Mouse (Mus musculus): Measurements from ENCODE around the gene Ifitm7.
"Not testable (repeated sequence)": the region's sequence is repeated elsewhere in the genome, so short reads cannot be mapped to it uniquely, and the experiment has no call there.

Gene Ifitm7

DNA sequence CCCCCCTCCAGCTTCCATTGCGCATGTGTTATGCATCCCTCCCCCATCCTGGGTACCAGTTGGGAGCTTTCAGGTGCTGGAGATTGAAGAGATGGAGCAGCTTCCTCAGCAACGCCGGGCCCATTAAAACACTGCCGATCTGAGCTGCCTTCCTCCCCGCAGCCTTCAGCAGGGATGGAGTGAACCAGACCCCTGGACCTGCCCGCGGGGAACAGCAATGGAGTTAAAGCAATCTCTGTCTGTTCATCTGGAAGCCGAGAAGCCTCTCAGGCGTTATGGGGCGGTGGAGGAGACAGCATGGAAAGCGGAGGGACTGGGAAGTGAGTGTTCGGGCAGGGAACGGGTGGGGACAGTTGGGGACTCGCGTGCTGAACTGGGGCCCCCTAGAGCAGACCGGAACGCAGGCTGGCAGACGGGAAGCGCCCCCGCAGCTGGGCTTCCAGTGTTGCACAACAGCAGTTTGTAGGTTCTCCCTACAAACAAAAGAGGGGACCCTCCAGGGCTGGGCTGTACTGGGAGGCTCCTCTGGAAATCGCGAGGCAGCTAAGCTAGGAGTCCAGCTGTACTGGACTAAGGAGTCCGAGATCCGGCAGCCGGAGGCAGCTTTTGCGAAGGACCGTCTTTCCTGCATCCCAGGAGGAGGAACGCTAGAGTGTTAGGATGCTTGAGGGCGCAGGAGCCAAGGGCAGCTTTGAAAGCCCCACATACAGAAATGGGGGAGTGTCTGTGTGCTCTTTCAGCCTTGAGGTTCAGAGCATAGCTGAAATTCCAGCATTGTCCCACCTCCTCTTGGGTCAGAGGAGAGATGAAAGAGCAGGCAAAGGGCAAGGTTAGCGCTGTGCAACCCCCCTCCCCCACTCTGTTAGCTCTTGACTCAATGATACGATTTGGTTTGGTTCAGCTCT lies at the start of gene Ifitm7, which contains the start of gene 2900011O08Rik:
TSS of gene Ifitm7 (minus strand) at position 315 of the 905 bp plus-strand sequence.
TSS of gene 2900011O08Rik (plus strand) at position 31 of the 905 bp plus-strand sequence.
- no peak for DNase-seq

DNA sequence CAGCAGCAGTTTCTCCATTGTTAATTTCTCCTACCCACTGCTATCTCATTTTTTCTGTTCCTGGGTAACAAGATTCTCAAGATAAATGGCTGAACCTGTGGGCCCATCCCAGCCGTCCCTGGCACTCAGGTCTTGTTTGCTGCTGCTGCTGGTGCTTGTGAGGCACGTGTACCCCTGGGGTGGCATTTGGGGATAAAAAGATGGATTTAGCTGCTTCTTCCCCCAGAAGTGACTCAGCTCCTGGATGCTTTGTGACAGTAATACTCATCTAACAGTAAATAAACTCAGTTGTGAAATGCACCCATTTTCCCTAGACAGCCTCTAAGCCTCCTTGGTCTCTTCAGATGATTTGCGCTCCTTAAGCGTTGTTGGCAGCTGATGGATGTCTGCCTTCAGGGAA lies 46.4 kb upstream of the Ifitm7 start:
- DNase-seq = no peak

DNA sequence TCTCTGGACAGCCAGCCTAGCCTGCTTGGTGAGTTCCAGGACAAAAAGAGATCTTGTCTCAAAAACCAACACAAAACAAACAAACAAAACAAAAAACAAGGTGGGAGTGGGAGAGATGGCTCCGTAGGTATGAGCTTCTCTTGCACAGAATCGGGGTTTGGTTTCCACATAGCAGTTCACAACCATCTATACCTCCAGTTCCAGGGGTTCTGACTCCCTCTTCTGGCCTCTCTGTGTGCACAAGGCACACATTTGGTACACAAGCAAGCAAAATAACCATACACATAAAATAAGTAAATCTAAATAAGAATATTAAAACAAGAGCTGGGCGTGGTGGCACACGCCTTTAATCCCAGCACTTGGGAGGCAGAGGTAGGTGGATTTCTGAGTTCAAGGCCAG lies 44.0 kb upstream of the Ifitm7 start:
- DNase-seq = peak; percentile 8

DNA sequence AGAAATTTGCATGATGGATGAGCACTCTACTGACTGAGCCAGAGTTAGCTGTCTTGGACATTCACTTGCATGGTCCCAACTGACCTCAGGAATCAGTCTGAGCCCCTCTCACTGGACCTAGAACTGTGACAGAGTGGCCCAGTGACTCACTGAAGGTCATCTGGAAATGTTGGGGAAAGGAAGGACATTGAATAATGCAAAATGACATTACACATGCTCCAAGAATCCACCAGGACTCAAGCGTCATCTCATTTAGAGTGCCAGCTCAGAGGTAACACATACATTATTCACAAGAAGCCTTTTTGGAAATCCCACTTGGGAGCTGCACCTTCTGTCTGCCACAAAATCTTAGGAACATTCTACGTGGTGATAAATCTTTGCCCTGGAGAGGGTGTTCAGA lies 43.2 kb upstream of the Ifitm7 start:
- no peak for DNase-seq

DNA sequence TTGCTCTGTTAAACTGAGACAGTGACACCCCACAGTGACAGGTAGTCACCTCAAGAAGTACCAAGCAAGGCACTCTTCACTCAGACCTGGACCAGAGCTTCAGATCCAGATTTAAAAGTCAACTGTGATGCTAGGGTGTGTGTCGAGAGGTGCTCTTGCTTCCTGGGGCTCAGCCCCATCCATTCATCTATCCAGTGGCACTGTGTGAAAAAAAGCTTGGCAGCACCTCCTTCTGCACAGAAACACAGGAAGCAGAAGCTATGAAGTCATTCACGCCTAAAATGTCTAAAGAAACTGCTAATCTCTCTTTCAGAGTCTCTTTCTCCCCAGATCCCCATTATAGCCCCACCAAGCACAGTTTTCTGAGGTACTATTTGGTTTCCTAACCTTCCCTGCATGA lies 42.4 kb upstream of the Ifitm7 start:
- no peak for DNase-seq

DNA sequence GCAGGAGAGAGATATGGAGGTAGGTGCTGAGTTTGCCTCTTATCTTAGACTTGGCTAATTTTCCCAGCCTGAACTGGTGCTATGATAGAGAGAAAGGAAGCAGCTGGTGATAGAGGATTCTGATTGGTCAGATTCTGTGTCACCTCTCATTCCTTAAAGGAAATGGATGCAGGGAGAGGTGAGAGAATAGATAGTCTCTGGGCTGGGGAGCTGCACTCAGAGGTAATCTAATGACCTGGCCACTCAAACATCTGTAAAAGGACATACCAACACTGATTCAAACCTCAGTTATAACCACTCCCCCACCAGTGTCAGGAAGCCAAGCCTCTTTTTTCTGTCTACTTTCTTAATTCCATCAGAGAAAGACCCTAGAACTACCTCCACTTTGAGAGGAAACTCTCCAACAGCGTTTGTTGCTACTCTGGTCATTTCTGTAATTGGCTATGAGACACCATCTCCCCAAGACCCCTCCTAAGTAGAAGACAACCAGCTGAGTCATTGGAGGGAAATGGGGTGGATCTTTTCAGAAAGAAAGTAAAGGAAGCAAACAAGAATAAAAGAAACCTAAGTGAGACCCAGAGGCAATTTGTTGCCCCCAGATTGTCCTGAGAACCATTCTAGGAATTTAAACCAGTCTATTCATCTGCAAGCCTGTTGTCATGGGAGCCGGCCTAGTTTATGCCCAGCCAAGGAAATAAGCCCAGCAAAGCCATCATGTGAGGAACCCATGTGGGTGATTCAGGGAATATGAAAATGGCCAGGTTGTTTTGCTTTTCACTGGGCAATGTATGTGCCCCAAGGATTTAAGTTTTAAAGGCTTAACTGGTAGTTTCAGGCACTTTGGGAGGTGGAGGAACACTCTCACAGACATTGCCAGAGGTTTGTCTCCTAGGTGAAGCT lies 38.7 kb upstream of the Ifitm7 start:
- no peak for DNase-seq

DNA sequence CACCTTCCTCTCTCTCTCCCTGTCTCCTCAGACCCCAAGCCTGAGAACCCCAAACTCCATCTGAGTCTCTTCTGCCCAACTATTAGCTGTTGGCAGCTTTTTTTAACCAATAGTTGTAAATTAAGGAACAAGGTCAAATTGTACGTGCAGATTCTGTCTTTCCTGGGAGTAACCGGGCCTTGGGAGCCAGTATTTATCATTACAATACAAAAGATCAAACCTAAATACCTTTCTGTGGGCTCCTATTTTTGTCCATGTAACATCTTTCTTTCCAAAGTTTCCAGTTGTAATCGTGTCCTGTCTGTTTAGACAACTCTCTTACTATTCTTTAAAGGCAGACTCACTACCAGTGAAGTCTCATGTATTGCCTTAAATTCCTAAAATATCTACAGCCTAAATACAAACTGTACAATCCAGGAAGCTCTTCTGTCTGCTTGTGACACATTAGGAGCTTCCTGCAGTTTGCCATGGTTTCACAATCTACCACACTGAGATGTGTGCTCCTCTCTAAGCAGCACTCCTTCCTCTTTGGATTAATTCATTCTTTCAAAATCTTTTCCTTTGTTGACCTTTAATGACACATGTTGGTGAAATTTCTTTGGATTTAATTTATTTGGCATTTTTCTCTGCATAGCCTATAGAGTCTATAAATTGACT lies 34.6 kb upstream of the Ifitm7 start:
- no peak for DNase-seq

DNA sequence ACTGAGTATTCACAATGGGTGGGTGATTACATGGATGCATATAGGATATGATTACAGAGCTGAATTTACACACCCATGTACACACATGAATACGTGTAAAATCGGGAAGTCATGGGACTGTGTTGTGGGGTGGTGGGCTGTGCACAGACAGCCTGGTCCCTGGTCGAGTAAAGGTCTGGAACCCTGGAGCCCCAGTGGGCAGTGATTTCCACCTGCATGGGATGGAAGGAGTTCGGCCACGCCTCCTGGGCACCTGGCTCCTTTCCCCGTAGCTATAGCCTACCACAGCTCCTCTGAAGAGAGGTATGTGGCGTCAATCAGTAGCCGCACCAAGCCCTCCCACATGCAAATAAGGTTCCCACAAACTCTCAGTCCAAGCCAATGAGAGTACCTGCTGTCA lies 30.6 kb upstream of the Ifitm7 start:
- no peak for DNase-seq

DNA sequence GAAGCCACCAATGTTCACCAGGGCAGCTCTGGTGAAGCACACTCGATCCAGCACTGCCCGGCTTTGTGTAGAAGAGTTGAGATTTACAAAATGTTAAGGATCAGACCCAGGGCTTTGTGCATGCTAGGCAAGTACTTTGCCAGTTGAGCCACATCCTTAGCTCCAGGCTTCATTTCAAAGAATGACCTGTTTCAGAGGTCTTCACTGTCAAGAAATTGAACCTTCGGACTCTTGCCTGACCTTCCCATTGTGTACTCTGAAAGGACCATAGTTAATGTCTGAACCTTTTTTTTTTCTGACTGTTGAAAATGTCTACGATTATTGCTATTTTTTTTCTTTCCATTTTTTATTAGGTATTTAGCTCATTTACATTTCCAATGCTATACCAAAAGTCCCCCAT lies 23.3 kb upstream of the Ifitm7 start:
- DNase-seq = no peak

DNA sequence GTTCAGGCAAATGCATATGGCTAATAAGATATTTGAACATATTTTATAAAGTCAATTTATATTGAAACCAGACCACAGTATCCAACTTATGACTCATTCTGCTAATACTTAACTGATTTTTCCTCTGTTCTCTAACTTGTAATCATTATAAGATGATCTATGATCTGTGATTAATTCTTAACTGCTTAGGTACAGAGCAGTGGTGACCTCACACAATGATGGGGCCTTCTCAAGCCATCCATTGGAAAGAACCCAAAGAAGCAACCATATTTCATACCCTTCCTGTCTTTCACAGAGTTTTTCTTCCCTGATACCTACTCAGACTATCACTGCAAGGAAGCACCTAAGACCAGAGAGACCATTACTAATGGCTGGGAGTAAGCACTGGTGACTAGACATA lies 22.0 kb upstream of the Ifitm7 start:
- DNase-seq = no peak

DNA sequence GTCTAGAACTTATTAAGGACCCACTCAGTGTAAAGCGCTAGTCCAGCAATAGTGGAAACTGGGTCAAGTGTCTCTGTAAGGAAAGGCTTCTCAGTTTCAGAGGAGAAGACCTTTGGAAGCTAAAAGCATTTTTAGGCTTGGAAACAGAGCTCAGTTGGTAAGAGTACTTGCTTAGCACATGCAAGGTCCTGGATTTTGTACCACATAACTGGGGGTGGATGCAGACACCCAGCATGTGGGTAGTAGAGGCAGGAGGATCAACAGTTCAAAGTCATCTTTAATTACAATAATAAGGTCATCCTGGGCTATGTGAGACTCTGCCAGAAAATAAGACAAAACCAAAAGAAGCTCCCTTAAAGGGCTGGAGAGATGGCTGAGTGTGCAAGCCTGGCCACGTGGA lies 21.4 kb upstream of the Ifitm7 start:
- no peak for DNase-seq

DNA sequence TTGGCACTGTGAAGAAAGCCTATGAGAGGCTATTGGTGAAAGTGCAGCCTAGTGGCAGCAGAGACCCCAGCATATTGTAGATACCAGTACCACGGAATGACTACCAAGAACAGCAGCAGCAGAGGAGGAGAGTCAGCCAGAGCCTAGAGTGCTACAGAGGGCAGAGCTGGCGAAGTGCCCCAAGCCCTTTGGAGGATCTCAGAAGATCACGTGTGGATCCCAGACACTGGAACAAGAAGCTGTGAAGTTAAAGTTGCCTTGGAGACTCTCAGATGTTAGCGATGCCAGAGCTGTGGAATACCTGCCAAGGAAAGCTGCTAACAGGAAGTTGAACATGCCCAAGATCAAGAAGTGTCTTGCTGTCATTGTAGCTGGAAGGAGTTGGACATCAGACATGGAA lies 18.6 kb upstream of the Ifitm7 start:
- DNase-seq = peak; percentile 67

DNA sequence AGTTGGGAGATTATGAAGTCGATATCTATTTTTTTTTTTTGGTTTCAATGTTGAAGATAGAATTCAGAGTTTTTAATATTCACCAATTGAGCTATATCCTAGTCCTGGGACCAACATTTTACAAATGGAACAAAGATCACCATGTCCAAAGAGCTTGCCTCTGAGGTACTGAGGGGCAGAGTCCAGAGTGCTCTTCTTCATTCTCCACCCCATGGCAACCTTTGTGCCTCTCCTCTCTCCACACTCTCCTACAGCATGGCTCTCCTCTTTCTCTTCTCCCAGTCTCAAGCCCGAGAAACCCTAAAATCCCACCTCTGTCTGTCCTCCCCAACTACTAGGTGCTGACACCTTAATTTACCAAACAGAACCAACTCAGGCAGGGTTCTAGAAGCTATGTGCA lies 18.0 kb upstream of the Ifitm7 start:
- no peak for DNase-seq

DNA sequence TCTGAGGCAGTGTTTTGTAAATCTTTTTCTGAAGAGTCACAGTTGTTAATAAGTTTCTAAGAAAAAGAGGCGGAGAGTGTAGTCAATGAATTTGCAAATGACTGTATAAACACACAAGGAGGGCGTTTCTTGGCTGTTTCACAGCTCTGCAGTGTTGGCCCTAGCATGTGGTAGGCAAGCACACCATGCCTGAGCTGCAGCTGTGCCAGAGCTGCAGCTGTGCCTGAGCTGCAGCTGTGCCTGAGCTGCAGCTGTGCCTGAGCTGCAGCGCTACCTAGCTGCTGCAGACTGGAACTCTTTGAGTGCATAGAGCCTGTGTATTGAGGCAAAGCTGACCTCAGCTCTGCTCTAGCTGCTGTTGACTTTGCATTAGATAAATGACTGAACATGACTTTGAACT lies 17.5 kb upstream of the Ifitm7 start:
- DNase-seq = no peak

DNA sequence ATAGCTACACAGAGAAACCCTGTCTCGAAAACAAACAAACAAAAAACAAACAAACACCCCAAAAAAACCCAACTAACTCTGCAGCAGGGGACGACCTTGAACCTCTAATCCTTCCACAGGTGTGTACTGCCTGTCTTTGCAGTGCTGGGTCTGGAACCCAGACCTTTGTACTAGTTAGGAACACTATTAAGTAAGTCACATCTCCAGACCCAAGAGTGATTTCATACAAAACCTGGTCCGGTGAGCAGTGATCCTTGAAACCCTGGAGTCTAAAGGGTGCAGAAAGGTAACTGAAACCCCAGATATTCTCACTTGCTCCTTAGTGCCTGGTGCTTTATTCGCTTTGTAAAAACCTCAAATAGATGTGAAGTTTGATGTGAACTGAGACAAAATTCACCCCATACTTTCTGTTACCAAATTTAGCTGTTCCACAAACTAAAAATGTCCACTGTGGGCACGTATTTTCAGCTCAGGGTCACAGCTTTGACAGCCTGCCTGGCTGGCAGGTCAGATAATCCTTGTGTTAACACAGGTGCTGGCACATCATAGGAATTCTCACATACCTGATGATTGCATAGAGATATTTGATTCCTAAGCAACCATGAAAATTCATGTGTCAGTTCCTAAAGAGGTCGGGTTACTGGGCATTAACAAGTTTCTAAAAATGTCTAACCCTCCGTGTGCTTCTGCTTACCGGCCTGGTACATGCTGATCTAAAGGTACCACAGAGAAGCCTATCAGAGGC lies 16.9 kb upstream of the Ifitm7 start:
- peak; percentile 39 for DNase-seq

DNA sequence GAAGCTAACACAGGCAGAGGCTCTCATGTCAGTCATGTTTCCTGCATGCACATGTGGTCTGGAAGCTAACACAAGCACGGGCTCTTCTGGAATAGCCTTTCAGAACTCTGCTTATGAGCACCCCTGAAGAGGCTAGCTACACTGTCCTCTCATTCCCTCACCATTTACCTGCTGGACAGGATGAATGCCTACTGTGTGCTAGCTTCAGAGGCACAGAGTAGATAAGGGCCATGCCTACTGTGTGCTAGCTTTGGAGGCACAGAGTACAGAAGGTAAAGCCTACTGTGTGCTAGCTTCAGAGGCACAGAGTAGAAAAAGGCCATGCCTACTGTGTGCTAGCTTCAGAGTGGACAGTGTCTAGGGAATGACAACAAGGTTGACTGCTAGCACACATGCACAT lies 7.8 kb upstream of the Ifitm7 start:
- no peak for DNase-seq

DNA sequence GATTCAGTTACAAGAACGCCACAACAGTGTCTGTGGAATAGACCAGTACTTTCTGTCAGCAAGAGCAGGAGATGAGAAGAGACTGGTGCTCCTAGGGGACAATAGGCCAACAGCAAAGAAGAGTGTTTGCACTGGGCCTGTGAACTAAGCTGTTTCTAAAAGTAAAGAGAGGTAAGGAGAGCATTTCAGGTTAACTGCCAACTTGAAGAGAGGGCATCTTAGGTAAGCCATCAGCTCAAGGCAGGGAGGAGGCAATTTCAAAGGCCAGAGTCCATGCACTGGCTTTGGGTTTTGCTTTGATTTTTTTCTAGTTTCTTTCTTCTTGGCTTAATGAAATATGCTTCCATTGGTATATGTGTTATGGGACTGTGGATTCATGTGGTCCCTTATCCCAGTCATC lies 7.4 kb upstream of the Ifitm7 start:
- DNase-seq = peak; percentile 25

DNA sequence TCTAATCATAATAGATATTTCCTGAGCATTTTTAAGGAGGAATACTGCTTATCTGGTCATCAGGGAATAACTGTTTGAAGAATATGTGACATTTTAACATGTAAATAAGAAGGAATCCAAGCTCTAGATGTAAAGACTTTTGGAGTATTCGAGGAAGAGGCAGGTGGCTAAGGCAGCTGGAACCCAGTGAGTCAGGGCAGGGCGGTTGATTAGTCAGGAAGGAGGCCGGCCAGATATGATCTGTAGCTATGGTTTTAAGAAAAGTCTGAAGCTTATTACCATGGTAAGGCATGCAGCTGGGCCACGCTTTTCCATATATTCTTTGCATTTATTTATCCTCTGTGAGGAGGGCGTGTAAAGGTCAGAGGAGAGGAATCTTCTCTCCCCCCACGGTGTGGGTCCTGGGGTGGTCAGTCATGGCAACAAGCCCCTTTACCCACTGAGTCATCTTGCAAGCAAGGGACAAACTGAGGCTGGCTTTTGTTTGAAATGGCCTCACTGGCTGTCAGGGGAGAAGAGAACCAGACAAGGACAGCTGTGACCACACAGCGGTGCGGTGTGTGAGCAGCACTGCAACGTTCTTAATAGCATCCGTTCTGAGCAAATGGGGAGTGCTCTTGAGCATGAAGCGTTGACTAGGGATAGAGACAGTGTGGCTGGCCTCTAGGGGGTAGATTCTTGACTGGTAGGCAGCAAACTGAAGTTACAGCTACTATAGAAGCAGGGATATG lies 6.0 kb upstream of the Ifitm7 start:
- DNase-seq = no peak

DNA sequence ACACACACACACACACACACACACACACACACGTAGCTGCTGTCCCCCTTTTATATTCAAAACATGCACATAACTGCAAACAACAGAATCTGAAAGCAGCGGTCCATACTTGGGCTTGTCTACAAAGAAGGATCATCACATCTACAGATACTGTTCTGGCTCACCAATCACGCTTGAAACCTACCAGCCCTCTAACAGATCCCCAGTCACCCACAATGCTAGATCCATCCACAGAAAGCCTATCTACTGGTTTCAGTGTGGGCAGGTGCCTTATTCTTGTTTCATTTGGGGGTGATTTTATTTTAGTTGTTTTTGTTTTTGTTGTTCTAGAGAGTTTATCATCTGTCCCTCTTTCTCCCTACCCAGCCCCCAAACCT lies 503 bp downstream of the Ifitm7 start:
- no peak for DNase-seq

DNA sequence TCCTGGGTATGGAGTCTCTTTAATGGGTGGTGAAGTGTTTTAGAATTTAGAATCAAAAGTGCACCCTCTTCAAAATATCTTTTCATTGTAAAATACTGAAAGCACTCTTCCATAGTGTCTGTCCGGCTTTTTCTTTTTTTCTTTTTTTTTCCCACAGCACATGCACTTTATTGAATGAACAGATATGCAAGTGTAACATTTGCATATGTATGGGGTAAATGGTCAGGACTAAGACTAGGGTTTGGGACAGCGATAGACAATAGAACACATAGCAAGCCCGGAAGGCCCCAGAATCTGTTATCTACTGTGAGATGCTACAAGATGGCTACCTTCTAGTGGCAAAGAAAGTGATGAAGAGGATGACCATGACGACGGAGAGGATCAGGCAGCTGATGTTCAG lies 3.5 kb downstream of the Ifitm7 start:
- DNase-seq = no peak

DNA sequence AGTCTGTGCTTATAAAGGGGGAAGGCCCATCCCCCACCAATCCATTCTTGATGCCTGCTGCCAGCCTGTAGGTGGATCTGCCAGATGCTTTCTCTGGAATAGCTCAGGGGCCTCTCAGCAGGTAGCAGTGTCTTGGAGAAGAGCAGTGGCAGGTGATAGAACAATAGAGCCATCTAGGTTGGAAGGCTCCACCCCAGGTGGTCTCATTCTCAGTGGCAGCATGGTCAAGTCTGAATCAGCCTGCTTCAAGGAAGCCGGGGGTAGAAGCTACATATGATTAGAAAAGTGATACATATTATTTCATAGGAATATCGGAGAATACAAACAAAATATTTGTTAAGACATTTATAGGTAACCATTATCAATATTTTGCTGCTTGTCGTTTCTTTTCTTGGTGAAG lies 5.0 kb downstream of the Ifitm7 start:
- not testable (repeated sequence) for DNase-seq

DNA sequence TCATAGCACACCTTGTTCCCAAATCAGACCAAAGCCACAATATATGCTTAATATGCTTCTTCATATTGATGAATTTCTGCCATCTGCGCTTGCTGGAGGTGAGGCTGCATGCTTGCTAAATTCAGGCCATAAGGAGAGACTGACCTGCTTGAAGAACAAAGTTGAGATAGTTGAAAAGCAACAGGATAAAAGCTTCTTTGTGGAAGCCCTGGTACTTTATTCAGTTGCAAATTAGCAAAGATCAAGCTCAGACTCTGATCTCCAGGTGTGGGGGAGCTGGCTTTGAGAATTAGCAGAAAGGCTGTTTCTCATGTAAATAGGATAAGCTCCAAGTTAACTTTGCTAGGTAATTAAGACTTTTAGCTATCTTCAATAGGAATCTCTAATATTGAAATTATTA lies 9.7 kb downstream of the Ifitm7 start:
- not testable (repeated sequence) for DNase-seq

Measured in kidney, adult 18-20 months (tissue).